Mouse (Mus musculus) ovary, adult 18-20 months (tissue): ENCODE data around the gene Olfr1370.
"Not testable (repeated sequence)": the region's sequence is repeated elsewhere in the genome, so short reads cannot be mapped to it uniquely, and the experiment has no call there.

ENCODE experiments used
- DNase-seq: peaks from one replicate; pipeline ENCODE4 v3.0.0; 2022; ENCODE audit warnings: low spot score, mixed read lengths

Gene Olfr1370

DNA sequence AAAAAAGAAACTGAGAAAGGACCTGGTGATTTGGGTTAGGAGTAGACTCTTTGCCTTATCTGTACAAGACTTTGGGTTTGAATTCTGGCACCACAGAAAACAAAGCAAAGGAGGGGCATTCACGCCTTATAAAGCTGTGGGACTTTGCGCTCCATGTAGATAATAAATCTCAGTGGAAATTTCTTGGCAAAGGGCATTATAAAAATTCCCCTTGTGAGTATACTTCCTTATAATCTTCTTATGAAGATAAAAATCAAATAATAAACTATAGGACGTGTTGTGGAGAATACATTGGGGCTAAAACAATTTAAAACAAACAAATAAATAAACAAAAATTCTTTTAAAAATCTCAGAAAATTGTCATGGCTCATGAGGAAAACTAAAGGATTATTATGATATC is at the start of gene Olfr1370:
Gene Olfr1370, minus strand, starts transcription at position 101 of the 400 bp plus-strand sequence.
- no peak for DNase-seq

DNA sequence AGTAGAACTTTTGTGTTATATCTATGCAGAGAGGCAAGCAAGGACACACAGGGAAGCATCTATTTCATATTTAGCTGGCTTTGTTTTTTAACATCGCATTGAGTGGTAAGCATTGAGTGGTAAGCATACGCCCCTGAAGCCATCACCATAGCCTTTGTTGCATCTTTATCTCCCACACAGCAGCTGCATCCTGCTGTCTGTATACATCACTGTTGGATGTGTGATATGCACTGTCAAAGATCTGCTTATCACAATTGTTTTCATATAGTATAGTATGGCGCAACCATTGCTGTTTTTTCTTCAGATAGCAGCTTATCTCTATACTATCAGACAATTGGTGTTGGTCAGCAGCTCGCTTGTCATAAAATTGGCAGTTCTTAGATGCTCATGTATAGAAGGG is 39.4 kb upstream of the Olfr1370 start:
- no peak for DNase-seq

DNA sequence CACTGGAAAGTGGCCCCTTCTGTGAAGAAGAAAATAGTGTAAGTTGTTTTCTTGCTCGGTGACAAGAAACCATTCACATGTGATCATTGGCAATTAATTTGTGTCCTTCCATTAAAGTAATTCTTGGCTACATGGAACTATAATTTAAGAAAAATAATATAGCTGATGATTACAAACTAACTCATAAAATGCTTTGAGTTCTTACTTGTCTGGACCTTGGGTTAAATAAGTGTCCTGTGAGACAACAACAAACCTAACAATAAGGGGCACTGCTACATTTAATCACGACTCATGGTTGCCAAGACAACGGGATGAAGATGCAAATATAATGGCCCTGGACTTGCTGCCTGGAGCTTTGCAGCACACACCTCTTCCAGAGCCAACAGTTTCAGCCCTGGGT is 36.4 kb upstream of the Olfr1370 start, which contains the start of gene Olfr1369-ps1:
Gene Olfr1369-ps1, plus strand, starts transcription at position 301 of the 400 bp plus-strand sequence.
- not testable (repeated sequence) for DNase-seq

DNA sequence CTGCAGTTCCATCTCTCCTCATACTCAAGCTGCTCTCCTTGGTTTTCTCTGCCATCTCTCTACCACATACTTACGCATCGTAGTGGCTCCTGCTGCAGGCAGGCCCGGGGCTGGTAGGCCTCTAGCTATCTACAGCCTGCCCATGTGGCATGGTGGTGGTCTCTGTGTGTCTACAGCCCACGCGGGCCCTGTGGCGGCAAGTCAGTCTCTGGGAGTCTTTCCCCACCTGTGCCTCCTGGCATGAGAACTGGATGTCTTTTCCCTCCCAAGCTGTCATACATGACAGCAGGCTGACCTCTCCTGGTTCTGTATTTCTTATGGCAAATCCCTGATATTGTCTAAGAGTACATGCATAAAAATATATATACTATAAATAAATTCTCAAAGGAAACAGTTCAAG is 35.7 kb upstream of the Olfr1370 start:
- no peak for DNase-seq

DNA sequence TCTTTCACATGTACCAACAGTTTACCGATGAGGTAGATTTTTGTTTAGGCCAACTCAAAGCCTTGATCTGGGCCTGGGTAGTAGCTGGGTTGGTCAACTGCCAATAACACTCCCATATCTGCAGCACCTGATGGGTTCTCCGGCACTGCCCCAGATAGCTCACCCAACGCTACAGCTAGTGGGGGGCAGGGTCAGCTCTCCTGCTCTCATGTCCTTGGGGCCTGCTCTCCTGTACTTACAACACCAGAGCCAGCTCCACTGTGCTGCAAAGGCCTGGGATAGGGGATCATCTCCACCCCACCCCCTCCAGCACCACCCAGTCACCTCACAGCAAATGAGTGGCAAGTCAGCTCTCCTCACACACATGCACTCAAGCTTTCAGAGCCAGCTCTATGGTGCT is 35.0 kb upstream of the Olfr1370 start:
- no peak for DNase-seq

DNA sequence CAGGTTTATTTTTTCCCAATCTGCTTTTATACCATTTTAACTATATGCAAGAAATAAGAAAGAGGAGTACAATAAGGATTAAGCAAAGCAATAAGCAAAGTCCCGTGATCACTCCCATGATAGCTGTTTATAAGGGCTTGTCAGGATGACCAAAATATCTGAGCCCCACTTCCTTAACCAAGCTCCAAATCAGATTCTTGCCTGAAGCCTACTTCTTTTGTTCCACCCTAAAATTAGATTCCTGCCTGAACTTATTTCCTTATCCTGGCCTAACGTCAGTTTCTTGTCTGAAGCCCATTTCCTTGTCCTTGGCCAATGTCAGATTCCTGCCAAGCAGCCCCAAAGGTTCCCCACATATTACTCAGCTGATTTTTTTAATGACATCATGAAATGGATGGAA is 7.9 kb upstream of the Olfr1370 start:
- no peak for DNase-seq

DNA sequence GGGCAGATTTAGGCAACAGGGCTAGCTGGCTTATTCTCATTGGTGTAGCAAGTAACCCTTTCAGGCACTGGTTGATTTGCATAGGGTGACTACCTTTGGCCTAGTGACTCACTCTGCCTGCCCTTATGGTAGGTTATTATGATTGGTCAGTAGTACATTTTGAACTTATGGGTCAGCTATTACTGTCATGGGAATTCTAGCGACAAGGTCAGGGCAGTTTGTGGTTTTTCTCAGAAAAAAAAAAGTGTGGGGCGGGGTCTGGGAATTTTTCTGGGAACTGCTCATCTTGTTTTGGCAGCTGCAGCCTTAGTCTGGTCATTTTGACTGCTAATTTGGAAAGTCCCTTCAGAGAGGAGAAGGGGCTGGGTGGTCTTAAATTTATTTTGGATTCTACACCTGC is 8.7 kb downstream of the Olfr1370 start:
- no peak for DNase-seq

DNA sequence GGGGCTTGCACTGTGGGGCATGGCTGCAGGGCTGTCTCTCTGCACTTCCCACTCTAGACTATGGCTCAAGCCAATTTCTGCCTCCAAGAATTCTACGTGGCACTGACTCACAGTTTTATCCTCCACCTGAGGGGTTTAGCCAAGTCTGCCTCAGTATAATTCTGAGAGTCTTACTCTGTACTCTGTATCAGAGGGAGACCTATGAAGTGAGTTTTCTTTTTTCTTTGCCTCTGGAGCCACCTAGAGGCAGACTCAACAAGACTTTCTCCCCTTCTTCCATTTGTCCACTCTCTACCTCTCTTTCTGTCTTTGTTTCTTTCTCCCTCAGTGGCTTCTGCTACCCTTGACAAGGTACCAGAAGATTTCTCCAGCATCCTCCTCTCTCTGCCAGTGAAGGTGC is 24.6 kb downstream of the Olfr1370 start:
- no peak for DNase-seq

DNA sequence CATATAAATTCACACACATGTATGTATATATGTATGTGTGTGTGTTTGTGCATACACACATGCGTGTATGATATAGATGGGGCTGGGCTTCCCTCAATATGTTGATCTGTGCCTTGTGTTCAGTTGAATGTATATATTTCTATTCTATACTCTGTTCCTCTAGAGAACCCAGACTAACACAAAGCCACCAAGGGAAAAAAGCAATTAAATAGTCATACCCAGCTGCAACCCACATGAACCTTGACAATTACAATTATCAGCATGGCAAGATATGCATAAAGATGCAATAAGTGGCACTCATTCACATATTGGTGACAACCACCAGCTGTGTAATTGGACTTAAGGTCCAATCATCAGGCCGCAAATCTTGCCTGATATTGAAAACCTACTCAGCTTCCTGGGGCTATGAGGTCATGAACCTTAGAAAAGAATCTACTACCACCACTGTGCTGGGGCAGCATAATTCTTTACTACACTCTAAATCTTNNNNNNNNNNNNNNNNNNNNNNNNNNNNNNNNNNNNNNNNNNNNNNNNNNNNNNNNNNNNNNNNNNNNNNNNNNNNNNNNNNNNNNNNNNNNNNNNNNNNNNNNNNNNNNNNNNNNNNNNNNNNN is 34.1 kb downstream of the Olfr1370 start:
- no peak for DNase-seq

DNA sequence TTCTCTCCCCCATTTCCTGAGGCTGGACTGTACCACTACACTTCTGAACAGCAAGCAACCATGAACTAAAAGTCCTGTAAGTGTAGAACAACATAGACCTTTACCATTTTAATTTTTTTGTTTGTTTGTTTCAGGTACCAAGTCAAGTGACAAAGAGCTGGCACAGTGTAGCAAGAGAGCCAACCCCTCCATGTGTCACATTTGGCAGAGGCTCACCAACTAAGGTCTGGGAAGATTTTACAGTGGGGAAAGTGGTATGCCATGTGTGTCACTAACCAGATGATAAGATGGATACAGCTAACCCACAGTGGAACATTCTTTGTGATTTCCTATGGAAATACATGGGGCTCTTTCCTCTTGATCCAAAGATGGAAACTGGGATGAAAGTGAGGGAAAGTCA is 38.8 kb downstream of the Olfr1370 start:
- no peak for DNase-seq

DNA sequence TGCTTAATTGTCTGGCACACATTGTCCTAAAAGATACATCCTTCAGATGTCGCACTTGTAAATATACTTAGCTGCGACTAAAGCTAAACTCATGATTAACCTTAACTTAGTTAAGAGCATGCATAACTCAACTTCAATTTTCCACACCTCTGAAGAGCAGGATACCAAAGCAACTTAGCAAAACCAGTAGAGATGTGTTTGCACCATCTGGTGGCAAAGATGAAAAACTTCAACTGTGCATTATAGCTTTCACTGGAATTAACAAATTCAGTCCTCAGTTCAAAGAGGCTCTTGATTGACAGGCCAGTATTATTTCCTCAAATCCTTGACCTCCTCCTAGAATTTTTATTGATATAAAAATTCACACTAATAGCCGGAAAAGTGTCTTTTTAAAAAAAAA is 39.7 kb downstream of the Olfr1370 start:
- DNase-seq, result no peak

DNA sequence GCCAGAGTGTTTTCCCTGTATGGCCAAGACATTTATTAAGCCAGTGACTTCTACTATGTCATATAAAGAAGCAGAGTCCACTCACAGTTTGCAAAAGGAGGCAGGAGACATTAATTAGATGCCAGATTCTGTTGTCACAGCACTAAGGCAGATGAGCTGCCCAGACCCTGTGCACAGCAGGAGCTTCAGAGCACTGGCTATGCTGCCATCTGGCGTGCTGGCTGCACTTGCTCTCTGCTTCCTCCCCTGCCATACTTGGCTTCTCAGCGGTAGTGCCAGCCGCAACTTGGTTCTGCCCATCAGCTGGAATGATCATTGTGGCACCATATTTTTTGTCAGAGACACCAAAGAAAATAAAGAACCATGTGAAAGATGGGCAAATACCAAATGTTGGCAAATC is 41.6 kb downstream of the Olfr1370 start:
- no peak for DNase-seq

DNA sequence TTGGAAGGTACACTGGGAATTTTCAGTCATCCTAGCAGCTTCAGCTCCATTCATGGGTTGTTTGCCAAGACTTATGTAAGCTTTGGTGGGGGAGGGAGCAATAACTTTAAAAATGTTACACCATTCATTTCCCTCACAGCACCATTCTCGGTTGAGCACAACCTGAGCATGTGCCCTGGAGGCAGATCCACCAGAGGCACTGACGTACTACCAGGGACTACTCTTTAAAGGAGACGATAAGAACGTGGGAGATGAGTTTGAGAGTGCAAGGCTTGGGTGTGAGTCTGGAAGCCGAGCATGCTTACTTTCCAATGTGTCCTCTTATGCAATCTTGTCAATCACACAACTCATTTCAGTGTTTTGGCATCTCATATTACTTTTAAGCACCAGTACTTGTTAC is 49.9 kb downstream of the Olfr1370 start:
- DNase-seq, result no peak
